Mouse (Mus musculus) cerebellum, adult 2 months (tissue): ENCODE results near the gene Col4a4.

ENCODE experiments used
- CTCF ChIP-seq: fragments of 200-500 bp; IDR thresholded peaks from 2 replicates; pipeline ENCODE4 v1.5.1; 2011; ENCODE audit warnings: low read depth, mild to moderate bottlenecking, control low read depth, low read length, moderate library complexity, borderline replicate concordance; ENCODE audit not compliant: insufficient read depth
- POLR2A ChIP-seq: fragments of 200-500 bp; IDR thresholded peaks from 2 replicates; pipeline ENCODE4 v1.6.1; 2011; ENCODE audit warnings: low read length, control low read depth, borderline replicate concordance; ENCODE audit not compliant: insufficient read depth

DNA sequence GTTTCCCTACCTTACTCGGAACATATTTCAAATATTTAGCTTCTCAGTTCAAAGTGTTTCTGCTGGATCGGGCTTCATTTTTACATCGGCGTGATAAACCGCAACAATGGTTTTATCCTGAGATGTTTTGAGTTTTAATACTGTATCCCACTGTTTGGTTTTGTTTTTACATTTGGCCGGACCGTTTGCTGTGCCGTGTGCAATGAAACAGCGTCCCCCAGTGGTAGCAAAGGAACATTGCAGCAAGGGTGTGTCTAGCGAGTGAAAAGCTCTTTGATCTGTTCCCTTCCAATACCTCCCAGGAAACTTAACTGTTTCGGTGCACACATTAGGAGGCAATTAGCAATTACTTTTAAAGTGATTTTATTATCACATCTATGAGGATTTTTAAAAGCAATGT is 110.4 kb downstream of the Col4a4 start:
- peak; percentile 66 for TF ChIP-seq CTCF
- no peak for TF ChIP-seq POLR2A
